Mouse (Mus musculus): ENCODE data around the gene Ptprg. TPM values are rescaled to one million over a fixed set of nuclear protein-coding genes. Genes with fewer than 3 reads are reported as not detected.

Gene Ptprg
- polyA plus RNA-seq, 1 experiment, result 22.0 TPM

DNA sequence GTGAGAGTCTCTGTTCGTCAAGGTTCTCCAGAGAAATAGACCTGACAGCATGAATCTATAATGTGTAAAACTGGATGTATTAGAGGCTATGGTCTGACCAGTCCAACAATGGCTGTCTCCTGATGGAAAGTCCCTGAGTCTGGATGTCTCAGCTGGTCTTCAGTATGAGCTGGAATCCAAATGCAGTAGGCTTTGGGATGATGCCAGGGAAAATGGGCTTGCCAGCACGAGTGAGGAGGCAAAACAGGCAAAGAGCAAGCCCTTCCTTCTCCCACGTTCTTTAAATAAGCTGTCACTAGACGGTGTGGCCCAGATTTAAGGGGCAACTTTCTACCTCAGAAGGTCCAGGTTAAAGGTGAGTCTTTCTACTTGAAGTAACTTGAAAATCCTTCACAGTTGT lies 609.9 kb downstream of the Ptprg start:
- peaks cover 5% of the 10 kb centered on the region for H3K4me1 ChIP-seq (ENCODE audit: control insufficient read depth, insufficient read depth, low read length)
- H3K4me3 ChIP-seq (replicated peaks; ENCODE audit: insufficient read depth, low read depth, low read length), result no peak overlapping the region
- H3K27me3 ChIP-seq (ENCODE audit: control insufficient read depth, insufficient read depth, low read length), result no peaks in the 10 kb centered on the region
- TF ChIP-seq POLR2A (IDR thresholded peaks at IDR 0.05; ENCODE audit: borderline replicate concordance, insufficient read depth, low read length) (no peak), CTCF (IDR thresholded peaks at IDR 0.05; ENCODE audit: borderline replicate concordance, insufficient read depth, low read depth, low read length) (no peak)
- peak in 1 of 2 experiments; percentile 47 for DNase-seq
- 26% methylated on average over 4 of the region's 4 CpGs for WGBS
- no peak overlapping the region for H3K27ac ChIP-seq (ENCODE audit: insufficient read depth, low read length)

DNA sequence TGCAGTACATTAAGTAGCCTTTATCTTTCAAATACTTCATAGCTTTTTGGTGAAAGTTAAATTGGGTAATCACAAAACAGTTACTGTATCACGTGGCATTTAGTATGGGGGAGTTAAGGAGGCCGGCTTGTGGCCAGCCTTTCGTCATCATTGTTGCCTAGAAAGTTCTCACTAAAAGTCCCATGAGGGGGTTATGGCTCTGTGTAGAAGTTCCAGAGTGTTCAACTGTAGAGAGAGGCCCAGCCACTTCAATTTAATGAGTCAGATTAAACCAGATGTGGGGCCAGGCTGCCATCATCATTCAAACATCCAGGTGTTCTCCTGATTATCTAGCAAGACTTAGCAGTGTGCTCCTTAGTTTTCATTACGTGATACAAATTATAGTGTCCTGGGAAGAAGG lies 613.9 kb downstream of the Ptprg start:
- WGBS, result 96% methylated on average over 4 of the region's 4 CpGs
- Histone ChIP-seq H3K27ac (ENCODE audit: insufficient read depth, low read length) (no peak overlapping the region), H3K27me3 (ENCODE audit: control insufficient read depth, insufficient read depth, low read length) (no peaks in the 10 kb centered on the region), H3K4me3 (replicated peaks; ENCODE audit: insufficient read depth, low read depth, low read length) (no peak overlapping the region), H3K4me1 (ENCODE audit: control insufficient read depth, insufficient read depth, low read length) (peaks cover 5% of the 10 kb centered on the region)
- DNase-seq, result no peak
- TF ChIP-seq POLR2A (IDR thresholded peaks at IDR 0.05; ENCODE audit: borderline replicate concordance, insufficient read depth, low read length) (no peak), CTCF (IDR thresholded peaks at IDR 0.05; ENCODE audit: borderline replicate concordance, insufficient read depth, low read depth, low read length) (no peak)

DNA sequence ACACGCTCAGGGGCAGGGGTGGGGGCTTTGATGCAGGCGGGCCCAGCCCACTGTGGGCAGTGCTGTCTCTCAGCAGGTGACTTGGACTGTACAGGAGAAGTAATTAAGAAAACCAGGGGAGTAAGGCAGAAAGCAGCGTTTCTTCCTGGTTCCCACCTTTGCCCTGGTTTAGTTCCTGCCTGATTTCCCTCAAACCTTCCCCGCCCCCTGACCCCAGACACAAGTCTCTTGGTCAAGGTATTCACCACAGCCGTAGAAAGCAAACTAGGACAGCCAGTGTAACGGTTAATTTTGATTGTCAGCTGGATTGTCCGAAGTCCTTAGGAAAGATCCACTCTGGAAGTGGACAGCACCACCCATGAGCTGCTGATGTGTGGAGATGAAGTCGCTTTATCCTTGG lies 614.3 kb downstream of the Ptprg start:
- TF ChIP-seq POLR2A (IDR thresholded peaks at IDR 0.05; ENCODE audit: borderline replicate concordance, insufficient read depth, low read length) (no peak), CTCF (IDR thresholded peaks at IDR 0.05; ENCODE audit: borderline replicate concordance, insufficient read depth, low read depth, low read length) (no peak)
- Histone ChIP-seq H3K27me3 (ENCODE audit: control insufficient read depth, insufficient read depth, low read length) (no peaks in the 10 kb centered on the region), H3K4me1 (ENCODE audit: control insufficient read depth, insufficient read depth, low read length) (peaks cover 4% of the 10 kb centered on the region), H3K27ac (ENCODE audit: insufficient read depth, low read length) (no peak overlapping the region), H3K4me3 (replicated peaks; ENCODE audit: insufficient read depth, low read depth, low read length) (no peak overlapping the region)
- DNase-seq, result no peak
- 56% methylated on average over 8 of the region's 8 CpGs for WGBS

DNA sequence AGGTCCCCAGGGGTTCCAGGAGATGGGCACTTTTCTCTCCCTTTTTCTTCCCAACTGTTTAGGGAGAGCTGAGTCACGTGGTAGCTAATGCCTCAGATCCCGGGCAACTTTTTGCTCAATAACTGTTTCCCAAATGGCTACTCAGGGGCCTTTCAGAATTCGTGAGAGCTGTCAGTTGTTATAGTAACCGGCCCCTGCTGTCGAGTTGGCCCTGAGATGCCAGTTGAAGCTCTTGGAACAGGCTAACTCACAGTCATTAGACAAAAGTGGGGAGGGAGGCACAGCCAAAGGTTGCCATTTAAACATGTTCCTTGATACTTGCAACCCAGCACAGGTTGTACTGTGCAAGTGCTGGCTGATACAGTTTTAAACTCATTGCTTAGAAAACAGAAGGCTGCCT lies 624.1 kb downstream of the Ptprg start:
- peak in 1 of 2 experiments; percentile 52 for DNase-seq
- no peaks in the 10 kb centered on the region; the same call in 1 of the 2 replicates for H3K4me1 ChIP-seq (ENCODE audit: control insufficient read depth, insufficient read depth, low read length)

DNA sequence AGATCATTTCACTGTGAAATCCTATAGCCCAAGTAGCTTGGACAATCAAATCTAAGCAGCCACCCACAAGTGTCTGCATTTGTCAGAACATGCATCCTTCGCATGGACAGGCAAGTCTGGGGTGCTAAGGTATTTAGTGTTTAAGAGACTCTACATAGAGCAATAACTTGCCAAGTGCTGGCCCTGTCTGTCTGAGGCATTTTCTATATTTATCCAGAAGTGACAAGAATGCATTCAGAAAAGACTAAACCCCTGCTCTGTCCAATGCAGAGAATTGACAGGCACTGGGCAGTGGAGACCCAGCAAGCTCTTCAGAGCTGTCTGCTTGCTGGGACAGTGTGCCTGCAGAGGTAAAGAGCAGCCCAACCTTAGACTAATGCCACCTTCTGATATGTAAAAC lies 625.3 kb downstream of the Ptprg start:
- Histone ChIP-seq H3K27ac (ENCODE audit: insufficient read depth, low read length) (no peak overlapping the region), H3K4me3 (replicated peaks; ENCODE audit: insufficient read depth, low read depth, low read length) (no peak overlapping the region), H3K27me3 (ENCODE audit: control insufficient read depth, insufficient read depth, low read length) (no peaks in the 10 kb centered on the region), H3K4me1 (ENCODE audit: control insufficient read depth, insufficient read depth, low read length) (no peaks in the 10 kb centered on the region; the same call in 1 of the 2 replicates)
- DNase-seq, result no peak
- WGBS, result 95% methylated on average over 1 of the region's 1 CpGs
- no peak for TF ChIP-seq CTCF (IDR thresholded peaks at IDR 0.05; ENCODE audit: borderline replicate concordance, insufficient read depth, low read depth, low read length)
- TF ChIP-seq POLR2A (IDR thresholded peaks at IDR 0.05; ENCODE audit: borderline replicate concordance, insufficient read depth, low read length), result no peak

More for the DNA sequence above, 624.1 kb downstream of the Ptprg start:
- WGBS, result 11% methylated on average over 5 of the region's 5 CpGs
- H3K27me3 ChIP-seq (ENCODE audit: control insufficient read depth, insufficient read depth, low read length), result no peaks in the 10 kb centered on the region
- TF ChIP-seq POLR2A (IDR thresholded peaks at IDR 0.05; ENCODE audit: borderline replicate concordance, insufficient read depth, low read length) (no peak), CTCF (IDR thresholded peaks at IDR 0.05; ENCODE audit: borderline replicate concordance, insufficient read depth, low read depth, low read length) (no peak)
- H3K4me3 ChIP-seq (replicated peaks; ENCODE audit: insufficient read depth, low read depth, low read length), result no peak overlapping the region
- H3K27ac ChIP-seq (ENCODE audit: insufficient read depth, low read length), result no peak overlapping the region

DNA sequence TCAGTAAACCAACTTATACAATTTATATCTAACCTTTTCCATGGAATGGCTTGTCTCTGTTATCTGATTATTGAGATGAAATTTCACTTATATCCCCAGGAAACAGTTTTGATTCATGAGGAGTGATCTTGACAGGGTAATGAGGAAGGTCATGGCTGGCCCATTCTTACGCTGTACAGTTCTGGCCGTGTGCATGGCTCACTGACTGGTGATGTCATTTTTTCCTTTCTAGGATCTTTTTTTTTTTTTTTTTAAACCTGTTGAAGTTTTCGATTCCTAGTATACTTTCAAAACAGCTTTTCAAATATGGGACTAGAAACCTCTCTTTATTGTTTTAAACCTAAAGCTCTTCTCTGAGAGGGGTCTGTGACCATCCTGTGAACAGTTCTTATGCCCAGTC lies 626.8 kb downstream of the Ptprg start:
- Histone ChIP-seq H3K4me3 (replicated peaks; ENCODE audit: insufficient read depth, low read depth, low read length) (no peak overlapping the region), H3K27me3 (ENCODE audit: control insufficient read depth, insufficient read depth, low read length) (no peaks in the 10 kb centered on the region), H3K4me1 (ENCODE audit: control insufficient read depth, insufficient read depth, low read length) (no peaks in the 10 kb centered on the region; the same call in 1 of the 2 replicates), H3K27ac (ENCODE audit: insufficient read depth, low read length) (no peak overlapping the region)
- TF ChIP-seq CTCF (IDR thresholded peaks at IDR 0.05; ENCODE audit: borderline replicate concordance, insufficient read depth, low read depth, low read length) (no peak), POLR2A (IDR thresholded peaks at IDR 0.05; ENCODE audit: borderline replicate concordance, insufficient read depth, low read length) (no peak)
- 87% methylated on average over 3 of the region's 3 CpGs for WGBS
- no peak for DNase-seq

DNA sequence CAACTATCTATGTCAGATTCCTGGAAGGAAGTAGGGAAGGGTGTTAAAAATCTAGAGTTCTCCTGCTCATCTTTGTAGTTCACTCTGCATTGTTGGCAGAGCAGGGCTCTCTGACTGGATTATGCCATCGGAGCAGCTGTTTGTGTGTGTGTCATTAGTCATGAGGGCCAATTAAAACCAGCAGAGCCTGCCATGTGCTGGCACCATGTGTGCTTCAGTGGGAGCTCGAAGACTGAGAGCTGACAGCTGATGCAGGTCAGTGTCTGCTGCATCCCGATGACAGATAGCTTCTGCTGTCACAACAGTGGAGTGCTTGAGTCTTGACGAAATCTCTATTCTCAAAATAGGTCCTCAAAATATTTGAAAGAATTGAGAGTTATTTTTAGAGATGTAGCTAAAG lies 631.7 kb downstream of the Ptprg start:
- TF ChIP-seq POLR2A (IDR thresholded peaks at IDR 0.05; ENCODE audit: borderline replicate concordance, insufficient read depth, low read length) (no peak), CTCF (IDR thresholded peaks at IDR 0.05; ENCODE audit: borderline replicate concordance, insufficient read depth, low read depth, low read length) (no peak)
- no peaks in the 10 kb centered on the region; the same call in 1 of the 2 replicates for H3K27me3 ChIP-seq (ENCODE audit: control insufficient read depth, insufficient read depth, low read length)
- H3K27ac ChIP-seq (ENCODE audit: insufficient read depth, low read length), result no peak overlapping the region
- H3K4me1 ChIP-seq (ENCODE audit: control insufficient read depth, insufficient read depth, low read length), result no peaks in the 10 kb centered on the region
- no peak overlapping the region for H3K4me3 ChIP-seq (replicated peaks; ENCODE audit: insufficient read depth, low read depth, low read length)
- no peak for DNase-seq
- WGBS, result 19% methylated on average over 4 of the region's 4 CpGs

DNA sequence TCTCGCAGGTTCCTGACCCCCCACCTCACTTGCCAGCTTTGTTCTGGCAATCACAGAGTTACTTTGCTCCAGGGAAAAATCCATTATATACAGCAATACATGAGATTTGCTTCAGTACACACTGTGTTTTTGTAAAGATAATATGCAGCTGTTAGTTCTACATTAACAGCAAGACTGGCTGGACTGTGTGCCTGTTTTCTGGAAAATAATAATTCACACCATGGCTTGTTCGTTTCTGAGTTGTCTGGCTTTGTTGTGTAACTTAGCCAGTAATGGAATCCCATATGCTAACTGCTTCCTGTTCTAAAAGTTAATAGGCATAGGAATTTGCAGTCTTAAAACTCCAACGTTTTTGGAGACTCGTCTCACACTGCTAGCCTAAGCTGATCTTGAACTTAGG lies 635.0 kb downstream of the Ptprg start:
- H3K27ac ChIP-seq (ENCODE audit: insufficient read depth, low read length), result no peak overlapping the region
- WGBS, result 56% methylated on average over 4 of the region's 4 CpGs
- no peak for DNase-seq

More for the DNA sequence above, 635.0 kb downstream of the Ptprg start:
- Histone ChIP-seq H3K4me1 (ENCODE audit: control insufficient read depth, insufficient read depth, low read length) (no peaks in the 10 kb centered on the region), H3K27me3 (ENCODE audit: control insufficient read depth, insufficient read depth, low read length) (no peaks in the 10 kb centered on the region; the same call in 1 of the 2 replicates), H3K4me3 (replicated peaks; ENCODE audit: insufficient read depth, low read depth, low read length) (no peak overlapping the region)
- no peak for TF ChIP-seq CTCF (IDR thresholded peaks at IDR 0.05; ENCODE audit: borderline replicate concordance, insufficient read depth, low read depth, low read length)
- TF ChIP-seq POLR2A (IDR thresholded peaks at IDR 0.05; ENCODE audit: borderline replicate concordance, insufficient read depth, low read length), result no peak

Data from cerebellum, adult 2 months (tissue).